Comparison of ENCODE assay signal across 10 mouse cellular contexts in the genomic region with DNA sequence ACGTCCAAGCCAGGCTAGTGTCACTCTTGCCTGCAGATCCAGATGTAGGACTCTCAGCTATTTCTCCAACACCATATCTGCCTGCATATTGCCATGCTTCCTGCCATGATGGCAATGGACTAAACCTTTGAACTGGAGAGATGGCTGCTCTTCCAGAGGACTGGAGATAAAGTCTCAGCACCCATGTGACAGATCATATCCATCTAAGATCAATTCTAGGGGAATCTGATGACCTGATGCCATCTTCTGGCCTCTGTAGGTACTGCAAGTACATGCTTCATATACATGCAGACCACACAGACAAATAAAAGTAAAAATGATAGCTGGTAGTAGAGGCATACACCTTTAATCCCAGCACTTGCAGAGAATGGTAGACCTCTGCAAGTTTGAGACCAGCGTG. TPM values are rescaled to one million over a fixed set of nuclear protein-coding genes. Genes with fewer than 3 reads are reported as not detected.
DNase-seq lines count a peak whose midpoint lies in the region; ATAC-seq and TF ChIP-seq lines count a peak whose summit lies in the region.
"Had no signal": no experiment of that assay in that cellular context is flagged by ENCODE, and none has a peak within 500 bp of the region (broad histone marks: within the 10 kb centered on the region; RNA-seq: fewer than 3 reads in every experiment).

No protein-coding gene starts in this region.

- no peak overlapping the region for H3K9ac ChIP-seq in heart, postnatal 0 days (replicated peaks; ENCODE audit: low read depth, low read length)
- H3K9ac ChIP-seq: hindbrain, embryonic 15.5 days; midbrain, embryonic 12.5 days had no signal

- H3K4me3 ChIP-seq in heart, postnatal 0 days (ENCODE audit: low read depth, low read length): no peak overlapping the region
- H3K4me3 ChIP-seq: hindbrain, embryonic 15.5 days; midbrain, embryonic 12.5 days had no signal

- WGBS in heart, postnatal 0 days: 61% methylated on average over 2 of the region's 2 CpGs

- H3K4me1 ChIP-seq in heart, postnatal 0 days (ENCODE audit: control insufficient read depth, insufficient read depth): 0 out of 2 replicates have a peak, but pooled peaks cover under 1% of the 10 kb centered on the region
- H3K4me1 ChIP-seq: hindbrain, embryonic 15.5 days; midbrain, embryonic 12.5 days had no signal

- H3K9me3 ChIP-seq in heart, postnatal 0 days (replicated peaks; ENCODE audit: control insufficient read depth, low read length): no peaks in the 10 kb centered on the region
- H3K9me3 ChIP-seq: hindbrain, embryonic 15.5 days; midbrain, embryonic 12.5 days had no signal

- peak; percentile 62 for TF ChIP-seq CTCF in heart, postnatal 0 days (IDR thresholded peaks at IDR 0.05; ENCODE audit: low read depth)

- ATAC-seq in heart, postnatal 0 days (ENCODE audit: insufficient read depth, low read depth): no peak
- peak; percentile 59 for ATAC-seq in neutrophil, adult 5-6 weeks (ENCODE audit: extremely low read depth, insufficient number of reproducible peaks, low FRiP score, poor library complexity, severe bottlenecking)
- no peak; the same call in 1 of the 2 replicates for ATAC-seq in monocyte, adult 5-6 weeks (replicated peaks; ENCODE audit: insufficient number of reproducible peaks, low FRiP score, low TSS enrichment, poor library complexity, severe bottlenecking)

- H3K27me3 ChIP-seq in heart, postnatal 0 days (ENCODE audit: control insufficient read depth, insufficient read depth, low read length): no peaks in the 10 kb centered on the region
- H3K27me3 ChIP-seq: hindbrain, embryonic 15.5 days; midbrain, embryonic 12.5 days had no signal

- H3K4me2 ChIP-seq in heart, postnatal 0 days (ENCODE audit: low read depth, low read length): no peak overlapping the region
- H3K4me2 ChIP-seq: hindbrain, embryonic 15.5 days; midbrain, embryonic 12.5 days had no signal

- no peak for TF ChIP-seq EP300 in heart, postnatal 0 days (IDR thresholded peaks at IDR 0.05; ENCODE audit: low read depth)

- peaks cover 85% of the 10 kb centered on the region for H3K36me3 ChIP-seq in heart, postnatal 0 days (replicated peaks; ENCODE audit: control insufficient read depth, insufficient read depth, low read length)

- no peak overlapping the region for H3K27ac ChIP-seq in heart, postnatal 0 days (ENCODE audit: low read depth)
- H3K27ac ChIP-seq: hindbrain, embryonic 15.5 days; midbrain, embryonic 12.5 days had no signal

- intact Hi-C loops in heart, postnatal 25 days (cut with DNase I): loop anchor here (1.0 kb wide), 1 partner anchor 112 kb away; no protein-coding TSS in a partner anchor

- DNase-seq in heart, postnatal 0 days (ENCODE audit: low spot score): no peak
- no peak for DNase-seq in heart, postnatal 25 days (ENCODE audit: low spot score)
- DNase-seq in 416B (ENCODE audit: low read depth) (peak; percentile 76), MEL-GATA-1-ER (ENCODE audit: extremely low read depth, low read depth) (peak; percentile 26)
- DNase-seq in heart, postnatal 4 days: peak; percentile 55
- no peak for DNase-seq in ovary, adult 18-20 months (ENCODE audit: low spot score)

RNA-seq across cellular contexts. Expression of gene Tnfrsf23, which starts 10.5 kb away (rescaled TPM):
- total RNA-seq in heart, postnatal 0 days (2014; rRNA removed; ENCODE audit: low replicate concordance): 2.0 and 2.5 TPM in 2 replicates
- 1.9 and 2.3 TPM in 2 replicates for polyA plus RNA-seq in heart, postnatal 0 days (2015; fragmentation: Nextera tagmentation; extraction: Ambion mirVana)
- 1 to 10 TPM; 1.7 to 2.1 TPM for total RNA-seq in heart, postnatal 25 days (2021)
- total RNA-seq in heart, postnatal 4 days (2021): 1 to 10 TPM; 3.4 to 3.6 TPM
- total RNA-seq in neutrophil, adult 5-6 weeks (2017): 8.6 and 10.1 TPM in 2 replicates
- total RNA-seq in monocyte, adult 5-6 weeks (2017): 0.58 to 1.1 TPM in 2 of 3 replicates, not detected in the other

RNA-seq across cellular contexts. Expression of gene Tnfrsf22, which starts 46.7 kb away (rescaled TPM):
- 1.9 and 3.2 TPM in 2 replicates for total RNA-seq in heart, postnatal 0 days (2014; rRNA removed; ENCODE audit: low replicate concordance)
- polyA plus RNA-seq in heart, postnatal 0 days (2015; fragmentation: Nextera tagmentation; extraction: Ambion mirVana): 2.6 and 2.9 TPM in 2 replicates
- 1 to 10 TPM; 1.6 to 2.3 TPM for total RNA-seq in heart, postnatal 25 days (2021)
- total RNA-seq in heart, postnatal 4 days (2021): 1 to 10 TPM; 3.6 to 5.0 TPM
- total RNA-seq in neutrophil, adult 5-6 weeks (2017): 2.1 TPM in 2 replicates
- 0.57 to 1.9 TPM (median 0.68 TPM) in 3 replicates for total RNA-seq in monocyte, adult 5-6 weeks (2017)

Comparison
In these comparisons a context has a peak if more than half of its experiments do, and no peak if none do; other contexts are left out.
1. DNase-seq: peak in 416B (single experiment), MEL-GATA-1-ER (single experiment) and heart, postnatal 4 days (single experiment); none in heart, postnatal 0 days (single experiment), heart, postnatal 25 days (single experiment) and ovary, adult 18-20 months (single experiment).